Mouse (Mus musculus) C2C12 (cell line): ENCODE measurements around the gene Ccdc162.

Source experiments
- CTCF ChIP-seq: IDR thresholded peaks from one replicate; pipeline ENCODE4 v1.5.1; 2011; ENCODE audit not compliant: control insufficient read depth, insufficient read depth, insufficient read length
- MAX ChIP-seq: IDR thresholded peaks from one replicate; pipeline ENCODE4 v1.6.1; 2011; ENCODE audit warnings: mild to moderate bottlenecking, control low read depth
- MYOD1 ChIP-seq: IDR thresholded peaks from one replicate; pipeline ENCODE4 v1.6.1; 2011; ENCODE audit warnings: low read depth; ENCODE audit not compliant: control insufficient read depth, insufficient read length
- USF1 ChIP-seq: IDR thresholded peaks from one replicate; pipeline ENCODE4 v1.6.1; 2011; ENCODE audit warnings: low read depth, mild to moderate bottlenecking, control low read depth, moderate library complexity

DNA sequence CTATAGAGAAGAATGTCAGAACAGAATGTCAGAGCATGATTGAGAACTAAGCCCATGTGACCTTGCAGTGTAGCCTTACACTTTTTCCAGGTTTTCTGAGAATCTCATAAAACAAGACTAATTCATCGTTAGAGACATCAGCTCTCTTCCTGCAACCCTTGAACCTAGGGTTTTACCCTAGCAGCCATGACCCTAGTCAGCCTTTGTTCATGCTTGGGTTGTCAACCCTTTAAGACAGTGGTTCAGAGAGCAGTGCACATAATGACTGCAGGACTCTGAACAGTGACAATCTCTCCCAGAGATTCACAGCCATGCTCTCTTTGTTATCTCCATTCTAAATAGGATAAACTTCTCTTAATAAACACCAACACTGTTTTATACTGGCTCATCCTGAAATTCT, 137.9 kb downstream of the Ccdc162 start:
- no peak for TF ChIP-seq CTCF
- no peak for TF ChIP-seq MAX
- TF ChIP-seq USF1 = no peak
- no peak for TF ChIP-seq MYOD1
